Mouse (Mus musculus): ENCODE results near the gene Spg11.

Gene Spg11

GRCm38 (mm10) chr2:122059365-122060115, 58.6 kb downstream of the Spg11 start:
- peak; percentile 47 for DNase-seq

DNA sequence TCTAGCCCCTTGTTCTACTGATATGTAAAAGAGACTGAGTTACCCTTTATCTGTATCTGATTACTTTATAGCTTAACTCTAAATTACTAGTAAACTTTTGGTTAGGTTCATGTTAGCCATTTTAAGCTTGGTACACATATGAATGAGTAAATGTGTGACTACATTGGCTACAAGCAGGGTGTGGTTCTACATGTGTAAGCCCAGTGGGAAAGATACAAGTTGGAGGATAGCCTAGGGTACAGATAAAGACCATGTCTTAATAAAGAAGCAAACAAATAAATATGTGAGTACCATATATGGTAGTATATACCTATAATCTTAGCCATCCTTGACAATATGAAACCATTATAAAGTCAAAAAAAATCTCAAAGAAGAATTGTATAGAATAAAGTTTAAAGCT, 74.3 kb downstream of the Spg11 start:
- DNase-seq = no peak

GRCm38 (mm10) chr2:122036064-122036463, 82.1 kb downstream of the Spg11 start:
- no peak for DNase-seq

DNA sequence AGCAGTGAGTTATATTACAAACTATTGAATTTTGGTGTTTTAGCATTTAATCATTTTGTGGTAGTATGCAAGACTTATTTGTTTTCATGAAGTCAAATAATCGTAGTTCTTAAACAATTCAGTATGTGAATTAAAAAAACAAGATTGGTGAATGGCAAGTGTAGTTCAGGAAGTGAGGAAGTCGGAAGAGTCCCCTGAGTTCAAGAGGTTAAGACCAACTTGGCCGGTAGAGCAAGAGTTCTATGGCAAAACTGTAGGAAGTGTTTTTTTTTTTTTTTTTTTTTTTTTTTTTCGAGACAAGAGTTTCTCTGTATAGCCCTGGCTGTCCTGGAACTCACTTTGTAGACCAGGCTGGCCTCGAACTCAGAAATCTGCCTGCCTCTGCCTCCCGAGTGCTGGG, 86.2 kb downstream of the Spg11 start:
- DNase-seq = no peak

- peak; percentile 55 for DNase-seq
These were observed 89.2 kb downstream of the Spg11 start for GRCm38 (mm10) chr2:122028756-122029700.

DNA sequence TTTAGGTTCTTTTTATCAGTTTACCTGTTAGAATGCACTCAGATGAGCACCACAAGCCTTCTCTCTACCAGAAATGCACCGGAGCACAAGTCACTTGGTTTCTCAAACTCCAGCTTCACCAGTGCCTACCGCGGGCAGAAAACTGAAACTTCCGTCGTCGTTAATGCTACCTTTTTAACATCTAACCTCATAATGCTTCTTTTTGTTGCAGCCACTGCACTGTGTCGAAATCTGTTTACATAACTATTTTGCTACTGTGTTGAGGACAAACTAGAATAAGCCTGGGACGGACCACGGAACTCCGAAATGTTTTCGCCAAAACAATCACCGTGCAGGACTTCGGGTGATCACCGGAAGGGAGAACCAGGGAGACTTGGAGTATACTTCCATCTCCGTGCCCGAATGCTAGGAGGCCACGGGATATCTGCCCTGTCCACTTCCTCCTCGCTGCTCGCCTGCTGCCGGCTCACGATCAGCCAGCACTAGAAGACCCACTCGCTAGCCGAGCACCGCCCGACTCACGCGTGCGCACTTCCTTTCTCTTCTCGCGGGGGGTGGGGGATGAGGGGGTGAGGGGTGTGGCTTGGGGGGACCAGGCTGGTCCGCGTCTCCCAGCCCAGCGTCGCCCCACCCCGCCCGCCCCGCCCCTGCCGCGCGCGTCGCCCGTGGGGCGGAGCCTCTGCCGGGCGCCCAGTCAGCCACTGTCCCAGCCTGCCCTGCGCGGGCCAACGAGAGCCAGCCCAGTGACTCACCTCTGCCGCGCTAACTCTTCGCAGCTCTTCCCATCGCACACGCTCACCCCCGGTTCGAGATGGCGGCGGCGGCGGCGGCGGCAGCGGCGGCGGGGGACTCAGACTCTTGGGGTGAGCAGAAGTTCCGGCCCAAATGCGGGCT, 90.1 kb downstream of the Spg11 start, which contains the start of gene Eif3j1:
Gene Eif3j1 (plus strand): TSS at position 685 of the 894 bp plus-strand sequence.
- DNase-seq = peak; percentile 83

DNA sequence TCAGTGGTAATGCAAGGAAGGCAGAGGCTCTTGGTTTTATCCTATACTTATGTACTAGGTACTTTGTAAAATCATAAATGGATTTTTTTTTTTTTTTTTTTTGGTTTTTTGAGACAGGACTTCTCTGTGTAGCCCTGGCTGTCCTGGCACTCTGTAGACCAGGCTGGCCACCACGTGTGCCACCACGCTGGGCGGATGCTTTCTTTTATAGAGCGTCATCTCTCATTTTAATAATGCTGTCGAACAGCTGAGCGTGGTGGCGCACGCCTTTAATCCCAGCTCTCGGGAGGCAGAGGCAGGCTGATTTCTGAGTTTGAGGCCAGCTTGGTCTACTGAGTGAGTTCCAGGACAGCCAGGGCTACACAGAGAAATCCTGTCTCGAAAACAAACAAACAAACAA, 91.1 kb downstream of the Spg11 start:
- peak; percentile 12 for DNase-seq

GRCm38 (mm10) chr2:122022284-122022683, 95.9 kb downstream of the Spg11 start:
- no peak for DNase-seq

- DNase-seq = no peak
These were observed 99.5 kb downstream of the Spg11 start for GRCm38 (mm10) chr2:122018705-122019104.

DNA sequence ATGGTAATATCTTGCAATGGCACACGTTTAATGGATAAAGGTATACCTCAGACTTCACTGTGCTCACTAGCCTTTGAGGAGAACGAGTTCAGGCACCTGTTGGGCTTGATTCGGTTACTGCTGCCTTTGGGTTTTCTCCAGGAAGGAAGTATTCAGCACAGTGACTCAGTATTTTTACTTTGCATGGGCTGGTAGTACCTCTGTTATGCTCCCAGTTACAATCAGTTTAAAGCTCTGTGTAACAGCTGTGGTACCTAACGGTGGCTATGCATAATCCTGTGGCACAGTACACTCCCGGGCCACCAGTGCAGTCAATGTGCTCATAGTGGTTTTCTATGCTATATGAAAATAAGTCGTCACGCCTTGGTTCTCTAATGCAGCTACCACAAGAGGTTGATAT, 106.7 kb downstream of the Spg11 start:
- no peak for DNase-seq

- DNase-seq = no peak
These were observed 109.4 kb downstream of the Spg11 start for GRCm38 (mm10) chr2:122008832-122009231.

Data from cerebellum, adult 8-10 months (tissue).